Mouse (Mus musculus) lung, adult 18-20 months (tissue): Measurements from ENCODE around the gene Nectin4.
A peak's percentile ranks its signal among the peaks of the same experiment; 100 is the strongest.

Experiments used
- DNase-seq, 2 experiments: peaks; one replicate each; pipeline ENCODE4 v3.0.0; 2022; ENCODE audit warnings: mixed read lengths in 2 of 2

Gene Nectin4

GRCm38 (mm10) chr1:171360253-171360652, 9.6 kb upstream of the Nectin4 start:
- DNase-seq, result no peak

GRCm38 (mm10) chr1:171360656-171361055, 9.2 kb upstream of the Nectin4 start, which contains the start of gene Klhdc9:
Klhdc9 (minus strand) TSS chr1:171360798.
- peak; percentile 78 to 87 for DNase-seq

GRCm38 (mm10) chr1:171361106-171362103, 8.5 kb upstream of the Nectin4 start:
- peak; percentile 67 to 79 for DNase-seq

GRCm38 (mm10) chr1:171365934-171366333, 4.0 kb upstream of the Nectin4 start:
- DNase-seq, result peak in 1 of 2 experiments; percentile 59

GRCm38 (mm10) chr1:171372880-171373279, 3.0 kb downstream of the Nectin4 start:
- no peak for DNase-seq

GRCm38 (mm10) chr1:171373946-171374345, 4.0 kb downstream of the Nectin4 start:
- DNase-seq, result no peak

- peak; percentile 89 to 93 for DNase-seq
Observed at GRCm38 (mm10) chr1:171375646-171376097, 5.8 kb downstream of the Nectin4 start.

- no peak for DNase-seq
Observed at GRCm38 (mm10) chr1:171378298-171378697, 8.4 kb downstream of the Nectin4 start.

- DNase-seq, result peak; percentile 77 to 85
Observed at GRCm38 (mm10) chr1:171379935-171380599, 10.2 kb downstream of the Nectin4 start.

- no peak for DNase-seq
Observed at GRCm38 (mm10) chr1:171382096-171382620, 12.3 kb downstream of the Nectin4 start.

- DNase-seq, result no peak
Observed at GRCm38 (mm10) chr1:171384361-171384760, 14.5 kb downstream of the Nectin4 start.

- no peak for DNase-seq
Observed at GRCm38 (mm10) chr1:171385171-171385570, 15.3 kb downstream of the Nectin4 start.

GRCm38 (mm10) chr1:171387099-171387498, 17.2 kb downstream of the Nectin4 start:
- no peak for DNase-seq

- peak; percentile 78 to 85 for DNase-seq
Observed at GRCm38 (mm10) chr1:171388376-171389102, 18.6 kb downstream of the Nectin4 start, which contains the start of gene Arhgap30. Arhgap30 (plus strand) TSS chr1:171388954.

- DNase-seq, result peak; percentile 63 to 71
Observed at GRCm38 (mm10) chr1:171390101-171390500, 20.2 kb downstream of the Nectin4 start.

GRCm38 (mm10) chr1:171401821-171402220, 31.9 kb downstream of the Nectin4 start:
- no peak for DNase-seq

- DNase-seq, result no peak
Observed at GRCm38 (mm10) chr1:171402991-171403390, 33.1 kb downstream of the Nectin4 start.

- DNase-seq, result no peak
Observed at GRCm38 (mm10) chr1:171407263-171407662, 37.4 kb downstream of the Nectin4 start.

- no peak for DNase-seq
Observed at GRCm38 (mm10) chr1:171410231-171410630, 40.3 kb downstream of the Nectin4 start.

- DNase-seq, result peak; percentile 95
Observed at GRCm38 (mm10) chr1:171410947-171411484, 41.1 kb downstream of the Nectin4 start, which contains the start of gene Usf1. Usf1 (plus strand) TSS chr1:171411313.

GRCm38 (mm10) chr1:171411492-171411941, 41.6 kb downstream of the Nectin4 start:
- no peak for DNase-seq

- DNase-seq, result peak; percentile 29 to 34
Observed at GRCm38 (mm10) chr1:171412001-171412441, 42.1 kb downstream of the Nectin4 start.
